Mouse (Mus musculus): ENCODE measurements at regions not wholly inside any gene's neighbourhood (a gene's known extent, or its start where the extent isn't known, plus 50 kb on each side); places are given as distances from the start of the nearest gene placed in this dataset.

DNA sequence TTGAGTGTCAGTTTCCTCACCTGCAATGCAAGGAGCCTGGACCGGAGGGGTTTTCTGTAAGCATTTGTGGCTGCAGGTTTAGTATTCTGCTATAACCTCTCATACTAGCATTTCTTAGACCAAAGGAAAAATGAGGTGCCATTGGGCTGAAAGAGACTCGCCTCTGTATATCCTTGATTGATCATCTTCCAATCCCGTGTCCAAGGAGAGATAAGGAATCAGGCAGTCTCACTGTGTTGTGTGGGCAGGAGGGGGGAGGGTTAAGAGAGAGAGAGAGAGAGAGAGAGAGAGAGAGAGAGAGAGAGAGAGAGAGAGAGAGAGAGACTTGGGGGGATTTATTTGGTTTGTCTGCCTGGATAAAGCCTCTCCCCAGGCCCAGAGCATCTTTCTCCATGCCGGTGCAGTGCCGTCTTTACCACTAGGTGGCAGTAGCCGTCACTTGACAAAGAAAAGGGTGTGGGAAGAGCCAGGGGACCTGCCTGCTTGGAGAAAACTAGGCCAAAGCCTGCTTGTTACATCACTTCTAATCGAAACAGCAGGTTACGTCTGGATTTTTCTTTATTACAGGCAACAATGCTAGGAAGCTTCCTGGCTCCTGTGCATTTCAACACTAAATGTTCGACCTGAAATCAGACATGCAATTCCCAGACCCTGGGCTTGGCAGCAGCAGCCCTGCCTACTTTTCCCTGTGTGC lies 56.1 kb upstream of the Ces5a start:
- DNase-seq (ENCODE audit: low spot score in 2 of 2) = peak; percentile 86 to 91

GRCm38 (mm10) chr8:93592302-93592651 lies 56.6 kb upstream of the Ces5a start:
- DNase-seq (ENCODE audit: low spot score in 2 of 2) = no peak

DNA sequence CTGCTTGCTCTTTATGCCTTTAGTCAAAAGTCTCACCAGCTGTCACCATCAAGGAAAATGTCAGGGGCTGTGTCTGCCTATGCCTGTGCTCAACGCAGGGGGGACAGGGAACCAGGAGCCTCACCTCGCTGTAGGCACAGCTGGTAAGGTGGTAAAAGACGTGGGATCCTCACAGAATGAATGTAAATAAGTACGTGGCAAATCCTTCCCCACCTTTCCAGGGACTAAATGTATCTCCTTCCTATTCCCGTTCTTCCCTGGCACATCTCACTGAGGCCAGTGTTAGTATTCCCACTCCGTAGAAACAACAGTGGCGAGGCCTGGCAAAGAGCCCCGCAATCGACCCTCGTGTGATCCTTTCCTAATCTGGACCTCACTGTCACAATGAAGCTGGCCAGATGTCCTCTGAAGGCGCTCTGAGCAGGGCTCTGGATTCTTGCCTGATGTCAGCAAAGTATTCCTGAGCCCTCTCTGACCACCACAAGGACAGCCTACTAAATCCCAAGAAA lies 63.0 kb upstream of the Ces5a start:
- DNase-seq (ENCODE audit: low spot score in 2 of 2) = peak in 1 of 2 experiments; percentile 30

- no peak for DNase-seq (ENCODE audit: low spot score in 2 of 2)
These were observed 63.7 kb upstream of the Ces5a start for GRCm38 (mm10) chr8:93599306-93599705.

- DNase-seq (ENCODE audit: low spot score in 2 of 2) = no peak
These were observed 64.1 kb upstream of the Ces5a start for GRCm38 (mm10) chr8:93599776-93600175.

DNA sequence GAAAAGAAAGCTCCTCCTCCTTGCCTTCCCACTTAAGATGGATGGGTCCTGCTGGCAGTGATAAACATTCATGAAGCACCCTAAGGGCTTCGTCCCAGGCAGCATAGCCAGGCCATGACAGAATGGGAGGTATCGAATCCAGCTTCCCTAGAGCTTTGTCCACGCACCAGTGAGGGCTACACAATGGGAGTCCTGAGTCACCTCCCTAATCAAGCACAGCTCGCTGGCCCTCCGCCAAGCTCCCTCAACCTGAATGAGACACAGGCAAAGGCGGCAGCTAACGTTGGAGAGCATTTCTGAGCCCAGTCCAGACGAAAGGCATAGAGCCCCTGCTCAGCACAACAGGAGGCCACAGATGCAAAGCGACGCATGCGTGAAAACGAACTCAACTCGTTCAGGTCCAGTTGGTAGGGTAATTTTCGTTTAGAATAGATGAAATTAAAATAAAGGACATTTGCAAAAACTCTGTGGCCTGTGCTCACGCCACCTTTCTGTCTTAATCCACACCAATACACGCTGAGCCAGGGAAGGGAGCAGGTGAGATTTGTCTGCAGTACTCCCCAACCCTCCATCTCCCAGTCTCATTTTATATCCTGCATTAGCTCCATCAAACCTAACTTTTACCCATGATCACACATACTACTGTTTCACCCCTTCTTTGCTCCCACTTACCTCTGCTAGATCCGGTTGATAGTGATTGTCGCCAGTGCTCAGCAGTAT lies 91.3 kb upstream of the Ces5a start:
- DNase-seq (ENCODE audit: low spot score in 2 of 2) = peak in 1 of 2 experiments; percentile 23

DNA sequence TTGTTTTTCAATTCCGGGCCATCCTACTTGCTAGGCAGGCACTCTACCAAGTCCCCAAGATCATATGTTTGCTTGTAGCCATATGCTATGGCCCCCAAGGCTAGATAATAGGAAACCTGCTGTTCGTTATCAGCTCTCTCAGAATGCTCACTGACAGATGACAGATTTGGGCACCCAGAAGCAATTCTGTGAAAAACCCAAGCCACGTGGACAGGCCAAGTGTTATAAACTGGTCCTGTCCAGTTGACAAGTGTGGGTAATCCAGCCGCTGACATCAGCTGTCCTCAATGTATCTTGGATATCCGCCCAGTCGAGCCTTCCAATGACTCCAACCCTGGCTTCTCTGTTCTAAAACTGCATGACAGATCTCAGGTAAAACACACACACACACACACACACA lies 92.0 kb upstream of the Ces5a start:
- DNase-seq (ENCODE audit: low spot score in 2 of 2) = no peak

GRCm38 (mm10) chr8:93632896-93633295 lies 97.3 kb upstream of the Ces5a start:
- DNase-seq (ENCODE audit: low spot score in 2 of 2) = peak in 1 of 2 experiments; percentile 22

- no peak for DNase-seq (ENCODE audit: low spot score in 2 of 2)
These were observed 107.1 kb upstream of the Ces5a start for GRCm38 (mm10) chr8:93642770-93643169.

- peak; percentile 33 to 46 for DNase-seq (ENCODE audit: low spot score in 2 of 2)
These were observed 108.0 kb upstream of the Ces5a start for GRCm38 (mm10) chr8:93643471-93644215.

GRCm38 (mm10) chr8:93653421-93653820 lies 117.8 kb upstream of the Ces5a start:
- DNase-seq (ENCODE audit: low spot score in 2 of 2) = no peak

GRCm38 (mm10) chr8:93653913-93654705 lies 118.5 kb upstream of the Ces5a start:
- no peak for DNase-seq (ENCODE audit: low spot score in 2 of 2)

GRCm38 (mm10) chr8:93655752-93656151 lies 120.1 kb upstream of the Ces5a start:
- DNase-seq (ENCODE audit: low spot score in 2 of 2) = no peak

DNA sequence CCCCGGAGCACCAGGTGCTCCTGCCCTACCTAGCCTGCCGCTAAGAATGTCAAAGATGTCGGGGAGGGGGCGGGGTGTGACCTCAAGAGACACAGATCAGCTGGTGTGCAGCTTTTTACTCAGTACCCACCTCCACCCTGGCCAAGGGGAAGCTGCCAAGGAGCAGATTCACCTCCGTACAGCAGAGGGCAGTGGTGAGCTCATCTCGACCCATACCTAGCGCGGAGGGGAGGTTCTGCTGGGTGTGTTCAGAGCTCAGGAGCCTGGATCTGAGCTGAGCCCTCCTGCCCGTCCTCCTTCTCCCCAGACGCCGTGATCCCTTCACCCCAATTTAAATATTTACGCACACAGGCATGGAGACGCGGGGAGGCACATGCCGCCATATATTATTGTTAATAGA lies 126.1 kb upstream of the Ces5a start:
- peak; percentile 70 to 82 for DNase-seq (ENCODE audit: low spot score in 2 of 2)

DNA sequence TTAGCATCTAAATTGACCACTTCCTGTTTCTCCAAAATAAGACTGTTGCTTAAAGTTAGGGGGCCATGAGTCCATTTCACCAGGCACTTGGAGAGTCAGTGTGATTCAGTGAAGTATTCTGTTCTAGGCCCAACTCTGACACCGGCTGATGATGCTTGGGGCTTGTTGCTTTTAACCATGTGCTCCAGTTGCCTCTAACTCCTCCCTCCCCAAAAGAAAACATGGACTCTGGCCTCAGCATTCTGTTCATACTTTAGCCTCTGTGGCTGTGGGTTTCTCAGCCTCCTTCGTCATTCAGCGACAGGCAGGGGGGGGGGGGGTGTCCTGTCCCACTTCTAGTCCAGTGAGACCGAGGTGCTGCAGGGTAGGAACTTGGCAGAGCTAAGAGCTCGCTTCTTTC lies 126.6 kb upstream of the Ces5a start:
- DNase-seq (ENCODE audit: low spot score in 2 of 2) = no peak

DNA sequence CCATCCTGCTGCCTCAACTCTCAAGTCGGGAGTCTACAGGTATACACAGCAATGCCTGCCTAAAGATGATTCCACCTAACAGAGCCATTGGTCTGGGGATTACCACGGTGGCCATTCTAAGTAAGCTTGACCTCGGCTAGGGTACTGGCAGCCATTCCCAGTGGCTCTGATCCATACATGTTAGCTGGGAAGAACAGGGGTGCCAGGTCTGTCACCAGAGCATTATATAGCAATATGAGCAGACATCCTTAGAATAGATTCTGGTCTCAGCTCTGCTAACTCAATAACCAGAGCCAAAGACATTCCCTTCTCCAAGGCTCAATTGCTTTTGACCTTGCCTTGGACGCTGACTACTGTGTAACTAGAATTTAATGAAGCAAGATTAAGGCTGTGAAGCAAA lies 128.2 kb upstream of the Ces5a start:
- DNase-seq (ENCODE audit: low spot score in 2 of 2) = no peak

GRCm38 (mm10) chr8:93668306-93668705 lies 132.7 kb upstream of the Ces5a start:
- no peak for DNase-seq (ENCODE audit: low spot score in 2 of 2)

DNA sequence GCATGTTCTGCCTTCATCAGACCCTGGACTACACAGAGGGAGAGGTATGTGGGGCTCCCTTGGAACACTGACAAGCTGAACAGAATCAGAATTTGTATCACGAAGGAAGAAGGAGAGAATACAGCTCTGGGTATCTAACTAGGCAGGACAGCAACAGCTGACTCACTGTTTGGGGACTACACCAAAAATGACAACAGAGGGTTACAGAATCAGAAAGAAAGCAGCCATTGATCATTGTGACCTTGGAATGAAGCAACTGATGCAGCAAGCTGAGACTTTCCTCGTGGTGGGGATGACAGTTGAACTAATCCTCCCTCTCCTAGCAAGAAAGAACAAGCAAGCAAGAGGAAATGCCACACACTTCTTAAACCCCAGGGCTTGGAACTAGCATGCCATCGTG lies 135.0 kb upstream of the Gnao1 start:
- DNase-seq (ENCODE audit: low spot score in 2 of 2) = peak in 1 of 2 experiments; percentile 28

DNA sequence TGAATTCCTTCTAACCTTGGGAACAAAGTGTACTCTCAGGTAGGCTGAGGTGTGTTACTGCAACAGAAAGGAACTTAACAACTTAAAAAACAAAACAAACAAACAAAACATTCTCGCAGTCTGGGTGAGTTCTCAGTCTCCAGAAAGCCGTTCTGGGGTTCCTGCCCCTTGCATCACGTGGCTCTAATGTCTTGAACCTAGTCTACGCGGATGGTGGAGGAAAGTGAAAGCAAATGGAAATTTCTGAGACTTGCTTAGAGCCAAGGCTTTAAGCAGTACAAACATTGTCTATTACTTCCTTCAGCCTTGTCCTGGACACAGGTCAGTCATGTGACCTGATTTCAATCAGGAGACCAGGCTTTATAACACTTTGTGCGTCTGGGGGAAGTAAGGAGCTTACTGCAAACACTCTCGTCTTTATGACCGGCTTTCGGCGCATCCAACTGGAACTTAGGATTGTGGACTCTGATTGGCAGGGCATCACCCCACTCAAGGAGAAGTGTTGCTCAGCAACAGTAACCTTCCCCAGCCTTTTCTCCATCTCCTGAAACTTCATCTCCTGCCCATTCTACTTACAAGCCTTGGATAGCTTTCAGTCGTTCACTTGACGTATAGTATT lies 125.9 kb upstream of the Gnao1 start:
- no peak for DNase-seq (ENCODE audit: low spot score in 2 of 2)

DNA sequence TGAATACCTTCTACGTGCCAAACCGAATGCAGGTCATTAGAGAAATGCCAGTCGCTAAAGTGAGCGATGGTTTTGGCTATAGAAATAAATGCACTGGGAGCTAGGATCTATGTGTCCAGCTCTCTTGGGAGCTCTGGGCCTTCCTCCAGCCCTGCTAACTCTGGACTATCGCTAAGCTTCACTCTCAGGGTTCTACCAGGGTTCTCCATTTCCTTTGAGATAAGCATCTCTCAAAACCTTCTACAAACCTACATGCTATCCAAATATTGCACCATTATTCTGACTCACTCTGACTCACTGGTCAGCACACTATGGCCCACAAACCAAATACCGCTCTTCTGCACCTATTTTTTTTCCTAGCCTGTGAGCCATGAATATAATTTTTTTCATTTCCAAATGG lies 125.4 kb upstream of the Gnao1 start:
- DNase-seq (ENCODE audit: low spot score in 2 of 2) = no peak

GRCm38 (mm10) chr8:93688845-93689244 lies 120.9 kb upstream of the Gnao1 start:
- DNase-seq (ENCODE audit: low spot score in 2 of 2) = no peak
